Mouse (Mus musculus) forebrain, embryonic 13.5 days (tissue): ENCODE data around the gene Scml4. TPM values are rescaled to one million over a fixed set of nuclear protein-coding genes. Genes with fewer than 3 reads are reported as not detected.
A peak's percentile ranks its signal among the peaks of the same experiment; 100 is the strongest.

Experiments used
- ATAC-seq: fragments of 200-750 bp; cut with Nextera tagmentation; 2 replicates; pipeline ENCODE4 v1.8.0; 2017
- H3K27ac ChIP-seq: fragments of 300-500 bp; sonication (generic); 2 replicates; pipeline ENCODE4 v1.5.1; 2015; ENCODE audit warnings: inconsistent platforms, mild to moderate bottlenecking, moderate library complexity
- H3K27me3 ChIP-seq: fragments of 300-500 bp; sonication (generic); 2 replicates; pipeline ENCODE4 v1.6.1; 2015; ENCODE audit warnings: mild to moderate bottlenecking, inconsistent platforms
- H3K36me3 ChIP-seq: fragments of 300-500 bp; sonication (generic); 2 replicates; pipeline ENCODE4 v1.6.1; 2015; ENCODE audit warnings: mild to moderate bottlenecking, inconsistent platforms; ENCODE audit not compliant: poor library complexity, severe bottlenecking
- H3K4me1 ChIP-seq: fragments of 300-500 bp; sonication (generic); 2 replicates; pipeline ENCODE4 v1.6.1; 2015; ENCODE audit warnings: inconsistent platforms
- H3K4me2 ChIP-seq: fragments of 300-500 bp; sonication (generic); 2 replicates; pipeline ENCODE4 v1.6.1; 2015; ENCODE audit warnings: inconsistent platforms, mild to moderate bottlenecking, moderate library complexity
- H3K4me3 ChIP-seq: fragments of 300-500 bp; sonication (generic); 2 replicates; pipeline ENCODE4 v1.5.1; 2015; ENCODE audit warnings: mild to moderate bottlenecking, inconsistent platforms
- H3K9ac ChIP-seq: fragments of 300-500 bp; sonication (generic); 2 replicates; pipeline ENCODE4 v1.6.1; 2015; ENCODE audit warnings: mild to moderate bottlenecking, inconsistent platforms
- H3K9me3 ChIP-seq: fragments of 300-500 bp; sonication (generic); replicated peaks from 2 replicates; pipeline ENCODE4 v1.6.1; 2016; ENCODE audit warnings: inconsistent platforms
- WGBS: fragments of 180-500 bp; shearing (Covaris S2); methylation state at CpG from one replicate; pipeline ENCODE4 v1.1.7; 2015; 5-methylcytosine and 5-hydroxymethylcytosine counted together
- polyA plus RNA-seq: library from polyadenylated mRNA; unstranded; fragments of >200 nt; fragmentation: Nextera tagmentation; extraction: Ambion mirVana; gene quantifications from 2 replicates; pipeline ENCODE4 v1.2.1, GENCODE M21; 2015

The Scml4 gene
- polyA plus RNA-seq, 1 experiment from 2014 or later, result 5.2 TPM

- H3K9ac ChIP-seq, result no peak overlapping the region
- no peaks in the 10 kb centered on the region for H3K27me3 ChIP-seq
- no peak for ATAC-seq
- no peaks in the 10 kb centered on the region for H3K36me3 ChIP-seq
- no peak overlapping the region for H3K4me3 ChIP-seq
- WGBS, result 61% methylated on average over 4 of the region's 4 CpGs
- H3K27ac ChIP-seq, result no peak overlapping the region
- no peak overlapping the region for H3K4me2 ChIP-seq
- 0 out of 2 replicates have a peak, but pooled peaks cover 6% of the 10 kb centered on the region for H3K4me1 ChIP-seq
- H3K9me3 ChIP-seq, result no peaks in the 10 kb centered on the region
Observed at GRCm38 (mm10) chr10:42984886-42985285, 124.7 kb downstream of the Scml4 start.

GRCm38 (mm10) chr10:42987594-42988052 lies 127.5 kb downstream of the Scml4 start:
- Histone ChIP-seq H3K36me3 (no peaks in the 10 kb centered on the region), H3K4me3 (no peak overlapping the region), H3K9me3 (no peaks in the 10 kb centered on the region), H3K4me2 (no peak overlapping the region), H3K9ac (no peak overlapping the region), H3K27me3 (no peaks in the 10 kb centered on the region), H3K4me1 (0 out of 2 replicates have a peak, but pooled peaks cover 6% of the 10 kb centered on the region), H3K27ac (no peak overlapping the region)
- WGBS, result 16% methylated on average over 6 of the region's 6 CpGs
- ATAC-seq, result peak; percentile 54

- Histone ChIP-seq H3K4me3 (no peak overlapping the region), H3K4me1 (0 out of 2 replicates have a peak, but pooled peaks cover 6% of the 10 kb centered on the region), H3K36me3 (no peaks in the 10 kb centered on the region), H3K27me3 (no peaks in the 10 kb centered on the region), H3K9ac (no peak overlapping the region), H3K4me2 (no peak overlapping the region), H3K9me3 (no peaks in the 10 kb centered on the region), H3K27ac (no peak overlapping the region)
- 51% methylated on average over 15 of the region's 15 CpGs for WGBS
- no peak for ATAC-seq
Observed at GRCm38 (mm10) chr10:42988627-42989026, 128.5 kb downstream of the Scml4 start.

GRCm38 (mm10) chr10:42989910-42990309 lies 129.7 kb downstream of the Scml4 start:
- Histone ChIP-seq H3K9me3 (no peaks in the 10 kb centered on the region), H3K36me3 (no peaks in the 10 kb centered on the region), H3K9ac (no peak overlapping the region), H3K4me2 (no peak overlapping the region), H3K4me1 (peaks cover 17% of the 10 kb centered on the region), H3K27me3 (no peaks in the 10 kb centered on the region), H3K27ac (no peak overlapping the region), H3K4me3 (no peak overlapping the region)
- no peak for ATAC-seq
- 35% methylated on average over 6 of the region's 6 CpGs for WGBS

GRCm38 (mm10) chr10:42991018-42991417 lies 130.8 kb downstream of the Scml4 start:
- Histone ChIP-seq H3K4me1 (peaks cover 19% of the 10 kb centered on the region), H3K9me3 (no peaks in the 10 kb centered on the region), H3K4me3 (no peak overlapping the region), H3K9ac (no peak overlapping the region), H3K36me3 (no peaks in the 10 kb centered on the region), H3K4me2 (no peak overlapping the region), H3K27ac (no peak overlapping the region), H3K27me3 (no peaks in the 10 kb centered on the region)
- ATAC-seq, result no peak
- WGBS, result 63% methylated on average over 9 of the region's 9 CpGs

- no peaks in the 10 kb centered on the region for H3K27me3 ChIP-seq
- no peak overlapping the region; the same call in 1 of the 2 replicates for H3K27ac ChIP-seq
- H3K4me3 ChIP-seq, result no peak overlapping the region
- WGBS, result 25% methylated on average over 13 of the region's 13 CpGs
- ATAC-seq, result peak; percentile 11; the same call in 1 of the 2 replicates
- H3K4me2 ChIP-seq, result peak overlapping the region; percentile 13
- no peaks in the 10 kb centered on the region for H3K9me3 ChIP-seq
- H3K9ac ChIP-seq, result no peak overlapping the region
- peaks cover 13% of the 10 kb centered on the region for H3K4me1 ChIP-seq
- H3K36me3 ChIP-seq, result no peaks in the 10 kb centered on the region
Observed at GRCm38 (mm10) chr10:42994331-42994782, 134.2 kb downstream of the Scml4 start.

- H3K27ac ChIP-seq, result no peak overlapping the region
- H3K9me3 ChIP-seq, result no peaks in the 10 kb centered on the region
- no peak overlapping the region for H3K9ac ChIP-seq
- no peaks in the 10 kb centered on the region for H3K36me3 ChIP-seq
- H3K4me3 ChIP-seq, result no peak overlapping the region
- H3K4me2 ChIP-seq, result no peak overlapping the region
- H3K27me3 ChIP-seq, result no peaks in the 10 kb centered on the region
- WGBS, result 68% methylated on average over 13 of the region's 13 CpGs
- ATAC-seq, result no peak
- H3K4me1 ChIP-seq, result peaks cover 13% of the 10 kb centered on the region
Observed at GRCm38 (mm10) chr10:42995484-42995895, 135.3 kb downstream of the Scml4 start.

- Histone ChIP-seq H3K4me1 (peaks cover 15% of the 10 kb centered on the region), H3K4me3 (no peak overlapping the region), H3K9ac (no peak overlapping the region), H3K36me3 (no peaks in the 10 kb centered on the region), H3K4me2 (no peak overlapping the region), H3K27ac (no peak overlapping the region), H3K27me3 (no peaks in the 10 kb centered on the region), H3K9me3 (no peaks in the 10 kb centered on the region)
- WGBS, result 87% methylated on average over 2 of the region's 2 CpGs
- ATAC-seq, result no peak
Observed at GRCm38 (mm10) chr10:42997278-42997677, 137.1 kb downstream of the Scml4 start.

GRCm38 (mm10) chr10:42999324-42999723 lies 139.2 kb downstream of the Scml4 start:
- Histone ChIP-seq H3K4me3 (no peak overlapping the region), H3K4me2 (no peak overlapping the region), H3K27ac (no peak overlapping the region), H3K36me3 (no peaks in the 10 kb centered on the region), H3K27me3 (no peaks in the 10 kb centered on the region), H3K9me3 (no peaks in the 10 kb centered on the region), H3K9ac (no peak overlapping the region), H3K4me1 (peaks cover 20% of the 10 kb centered on the region)
- ATAC-seq, result no peak
- WGBS, result 95% methylated on average over 10 of the region's 10 CpGs

- Histone ChIP-seq H3K4me3 (no peak overlapping the region), H3K9ac (no peak overlapping the region), H3K27ac (no peak overlapping the region), H3K4me1 (peaks cover 12% of the 10 kb centered on the region), H3K36me3 (no peaks in the 10 kb centered on the region), H3K4me2 (no peak overlapping the region), H3K9me3 (no peaks in the 10 kb centered on the region), H3K27me3 (no peaks in the 10 kb centered on the region)
- 87% methylated on average over 3 of the region's 3 CpGs for WGBS
- ATAC-seq, result no peak
Observed at GRCm38 (mm10) chr10:43001433-43001832, 141.3 kb downstream of the Scml4 start.

GRCm38 (mm10) chr10:43002066-43002678 lies 142.0 kb downstream of the Scml4 start:
- no peaks in the 10 kb centered on the region for H3K27me3 ChIP-seq
- H3K4me3 ChIP-seq, result peak overlapping the region; percentile 21; the same call in 1 of the 2 replicates
- H3K4me1 ChIP-seq, result peaks cover 12% of the 10 kb centered on the region
- H3K27ac ChIP-seq, result no peak overlapping the region
- H3K36me3 ChIP-seq, result no peaks in the 10 kb centered on the region
- no peak overlapping the region for H3K9ac ChIP-seq
- WGBS, result 13% methylated on average over 11 of the region's 13 CpGs
- H3K9me3 ChIP-seq, result no peaks in the 10 kb centered on the region
- peak overlapping the region; percentile 54 for H3K4me2 ChIP-seq
- no peak for ATAC-seq

GRCm38 (mm10) chr10:43002721-43003465 lies 142.7 kb downstream of the Scml4 start:
- Histone ChIP-seq H3K4me1 (peaks cover 12% of the 10 kb centered on the region), H3K9ac (0 out of 2 replicates have a peak overlapping the region, but pooled peaks have one; percentile 34), H3K27me3 (no peaks in the 10 kb centered on the region), H3K4me3 (peak overlapping the region; percentile 21), H3K4me2 (peak overlapping the region; percentile 54), H3K9me3 (no peaks in the 10 kb centered on the region), H3K36me3 (no peaks in the 10 kb centered on the region), H3K27ac (no peak overlapping the region)
- WGBS, result 9% methylated on average over 25 of the region's 25 CpGs
- no peak; the same call in 1 of the 2 replicates for ATAC-seq
